Mouse (Mus musculus) fat pad, adult 2 months (tissue): ENCODE measurements around the gene Smlr1.

ENCODE experiments used
- DNase-seq: peaks from one replicate; pipeline ENCODE4 v3.0.0-alpha.2; 2011; ENCODE audit warnings: low read depth, low spot score; ENCODE audit errors: extremely low read depth

Gene Smlr1

DNA sequence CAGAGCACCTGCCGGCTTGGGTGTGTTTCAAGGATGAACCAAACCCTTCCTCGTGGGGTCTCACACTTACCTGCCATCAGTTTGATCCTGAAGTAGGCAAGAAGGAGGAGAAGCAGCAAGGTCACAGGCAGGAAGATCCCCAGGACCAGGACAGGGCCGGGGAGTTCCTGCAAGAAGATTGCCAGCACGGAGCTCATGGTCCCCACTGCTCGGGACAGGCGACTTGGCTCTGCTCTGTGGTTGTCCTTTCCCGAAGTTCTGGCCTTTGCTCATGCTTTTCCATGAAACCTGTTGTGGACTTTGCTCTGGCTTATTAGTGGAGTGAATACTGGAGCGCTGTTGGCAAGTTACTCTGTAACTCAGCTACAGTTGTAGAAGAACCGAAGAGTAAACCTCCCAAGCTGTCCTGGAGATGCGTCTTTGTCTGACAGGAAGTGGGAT lies at the start of gene Smlr1:
Gene Smlr1, minus strand, starts transcription at position 377 of the 441 bp plus-strand sequence.
- no peak for DNase-seq

DNA sequence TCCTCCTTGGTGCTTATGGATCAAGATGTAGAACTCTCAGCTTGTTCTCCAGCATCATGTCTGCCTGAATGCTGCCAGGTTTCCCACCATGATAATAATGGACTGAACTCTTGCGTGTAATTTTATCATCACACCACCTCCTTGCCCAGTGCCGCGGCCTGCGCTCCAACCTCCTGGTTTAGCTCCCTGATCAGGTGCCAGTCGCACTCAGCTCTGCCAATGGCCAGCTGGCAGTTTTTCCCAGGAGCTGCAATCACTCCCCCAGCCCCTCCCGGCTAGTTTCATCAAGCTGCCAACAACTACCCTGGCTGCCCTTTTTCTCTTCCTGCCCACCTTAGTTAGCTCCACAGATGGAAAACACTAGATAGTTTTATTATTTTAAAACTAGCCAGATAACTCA lies 48.8 kb upstream of the Smlr1 start:
- no peak for DNase-seq

DNA sequence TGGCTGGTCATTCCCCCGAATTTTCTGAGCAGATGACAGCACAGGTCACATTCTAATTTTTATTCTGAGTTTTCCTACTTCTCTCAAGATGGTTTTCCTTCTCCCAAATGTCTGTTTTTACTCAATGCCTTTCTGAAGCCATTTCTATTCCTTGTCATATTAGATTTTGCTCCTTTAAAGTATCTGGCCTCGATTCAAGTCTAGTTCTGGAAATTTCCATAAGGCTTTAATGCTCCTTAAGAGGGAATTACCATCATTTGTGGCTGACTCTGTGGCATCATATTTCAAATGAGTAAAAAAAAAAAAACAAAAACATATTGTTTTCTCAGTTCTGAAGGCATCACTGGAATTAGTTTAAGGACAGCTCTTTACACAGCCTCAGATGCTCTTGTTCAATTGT lies 44.0 kb upstream of the Smlr1 start:
- no peak for DNase-seq

DNA sequence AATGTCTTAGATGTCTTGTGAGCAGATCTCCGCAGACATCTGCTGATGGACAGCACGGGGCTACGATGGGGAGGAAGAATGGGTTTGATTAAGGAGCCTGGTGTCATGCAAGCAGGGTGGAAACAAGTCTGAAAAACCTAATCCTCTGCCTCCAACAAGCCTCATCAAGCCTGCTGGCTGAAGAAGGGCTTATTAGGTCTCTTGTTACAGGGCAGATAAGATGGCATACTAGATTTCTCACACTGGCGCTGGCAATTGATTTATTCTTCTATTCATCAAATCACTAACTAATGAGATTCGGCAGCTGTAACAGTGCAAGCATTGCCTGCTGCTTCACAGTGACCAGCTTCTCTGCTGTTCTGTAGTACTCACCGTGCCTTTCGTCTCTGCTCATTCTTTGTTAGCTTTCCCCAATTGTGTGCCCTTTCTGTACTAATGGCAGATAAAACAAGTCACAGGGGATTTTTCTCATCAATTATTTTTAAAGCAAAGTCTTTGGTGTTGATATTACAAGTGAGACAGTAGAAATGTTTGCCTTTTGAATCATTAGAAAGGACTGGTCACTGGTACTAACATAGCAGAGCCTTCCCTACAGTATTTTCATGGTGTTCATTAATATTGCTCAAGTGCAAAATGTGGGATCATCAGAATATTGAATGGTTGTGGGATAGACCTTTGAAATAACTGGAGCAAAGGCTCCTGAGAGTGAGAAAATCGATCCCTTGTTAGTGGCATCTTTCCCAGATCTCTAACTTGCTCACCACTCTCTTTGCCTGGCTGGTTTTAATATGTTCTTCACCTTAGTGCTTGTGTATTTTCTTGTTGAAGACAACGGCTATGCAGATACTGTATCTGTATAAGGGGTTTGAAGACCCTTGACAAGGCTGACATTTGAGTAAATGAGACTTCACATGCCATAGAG lies 35.5 kb upstream of the Smlr1 start:
- DNase-seq = no peak

DNA sequence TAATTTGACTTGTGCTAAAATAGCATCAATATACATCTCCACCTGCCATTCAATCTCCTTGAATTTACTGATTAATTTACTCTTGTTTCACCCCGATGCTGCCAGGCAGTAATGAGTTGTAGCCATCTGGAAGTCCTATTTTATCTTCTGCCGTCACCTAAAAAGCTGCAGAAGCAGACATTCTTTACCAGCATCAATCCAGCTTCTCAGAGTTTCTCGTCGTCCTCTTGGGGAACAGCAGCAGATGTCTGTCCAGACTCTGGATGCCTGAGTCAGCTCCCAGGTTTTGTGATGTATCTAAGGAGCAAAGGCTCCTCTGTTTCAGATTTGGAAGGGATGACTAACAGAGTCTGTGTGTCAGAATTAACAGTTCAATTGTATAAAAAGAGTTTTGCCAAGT lies 16.9 kb upstream of the Smlr1 start:
- no peak for DNase-seq

DNA sequence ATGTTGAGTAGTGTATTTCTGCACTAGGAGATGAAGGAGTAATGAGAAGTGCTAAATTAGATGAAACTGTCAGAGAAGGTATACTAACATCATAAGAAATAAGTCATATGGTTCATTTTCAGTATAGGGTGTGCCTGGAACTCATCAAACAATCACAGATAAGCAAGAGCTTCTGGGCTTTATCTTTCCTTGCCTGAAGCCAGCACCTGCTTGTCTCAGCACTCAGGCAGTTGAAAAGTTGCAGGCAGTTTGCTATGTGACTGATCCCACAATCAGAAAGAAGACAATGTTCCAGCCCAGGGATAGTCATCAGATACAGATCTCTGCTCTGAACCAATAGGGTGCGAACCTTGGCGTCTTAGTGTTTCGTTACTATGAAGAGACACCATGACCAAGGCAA lies 5.0 kb upstream of the Smlr1 start:
- DNase-seq = no peak

DNA sequence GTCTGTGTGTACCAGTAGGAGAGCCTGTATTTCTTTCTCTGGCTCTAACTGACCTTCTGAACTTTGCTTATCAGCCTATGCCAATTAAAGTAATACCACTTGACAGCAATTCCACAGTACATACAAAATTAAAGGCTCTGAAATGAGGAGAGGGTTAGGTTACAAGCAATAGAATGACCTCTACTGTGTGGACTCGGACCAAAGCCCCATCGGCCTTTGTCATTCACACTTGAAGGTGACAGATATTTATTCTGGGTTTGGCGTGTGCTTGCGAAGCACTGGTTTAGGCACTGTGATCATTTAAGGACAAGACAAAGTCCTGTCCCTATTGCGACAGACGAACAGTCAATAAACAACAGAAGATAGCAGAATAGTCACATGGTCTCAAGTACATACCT lies 3.7 kb upstream of the Smlr1 start:
- no peak for DNase-seq

DNA sequence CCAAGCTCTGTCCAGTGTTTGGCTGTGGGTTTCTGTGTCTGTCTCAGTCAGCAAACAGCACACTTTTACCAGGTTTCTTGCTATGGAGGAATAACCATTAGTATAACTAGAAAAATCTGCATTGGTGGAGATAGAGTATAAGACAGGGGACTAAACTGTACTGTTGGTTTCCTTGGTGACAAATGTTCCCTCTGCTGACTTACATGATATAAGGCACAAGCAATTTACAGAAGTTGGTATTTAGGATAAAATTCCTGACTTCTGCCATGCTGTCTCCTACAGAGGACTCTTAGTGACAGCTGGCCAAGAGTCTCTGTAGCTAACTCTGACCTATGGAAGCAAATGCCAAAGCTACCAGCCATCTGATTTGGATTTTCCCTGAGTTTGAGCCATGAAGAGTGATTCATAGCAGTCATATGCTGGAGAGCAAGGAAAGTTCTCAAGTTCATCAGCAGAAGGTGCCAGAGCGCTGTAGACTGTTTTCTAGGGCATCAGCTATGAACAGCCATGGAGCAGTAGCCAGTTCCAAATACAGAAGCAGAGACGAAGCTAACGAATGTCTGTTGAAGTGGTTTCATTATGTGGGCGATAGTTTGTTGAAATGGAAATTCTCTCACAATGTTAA lies 3.2 kb upstream of the Smlr1 start:
- DNase-seq = no peak

DNA sequence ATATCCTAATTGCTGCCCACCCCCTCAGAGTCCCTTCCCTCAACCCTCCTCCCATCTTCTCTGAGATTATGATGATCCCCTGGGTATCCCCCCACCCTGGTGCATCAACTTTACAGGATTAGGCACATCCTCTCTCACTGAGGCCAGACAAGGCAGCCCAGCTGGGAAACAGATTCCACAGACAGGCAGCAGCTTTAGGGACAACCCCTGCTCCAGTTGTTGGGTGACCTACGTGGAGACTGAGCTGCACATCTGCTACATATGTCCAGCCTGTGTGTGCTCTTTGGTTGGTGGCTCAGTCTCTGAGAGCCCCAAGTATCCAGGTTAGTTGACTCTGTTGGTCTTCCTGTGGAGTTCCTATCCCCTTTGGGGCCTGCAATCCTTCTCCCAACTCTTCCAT lies 2.7 kb upstream of the Smlr1 start:
- no peak for DNase-seq

DNA sequence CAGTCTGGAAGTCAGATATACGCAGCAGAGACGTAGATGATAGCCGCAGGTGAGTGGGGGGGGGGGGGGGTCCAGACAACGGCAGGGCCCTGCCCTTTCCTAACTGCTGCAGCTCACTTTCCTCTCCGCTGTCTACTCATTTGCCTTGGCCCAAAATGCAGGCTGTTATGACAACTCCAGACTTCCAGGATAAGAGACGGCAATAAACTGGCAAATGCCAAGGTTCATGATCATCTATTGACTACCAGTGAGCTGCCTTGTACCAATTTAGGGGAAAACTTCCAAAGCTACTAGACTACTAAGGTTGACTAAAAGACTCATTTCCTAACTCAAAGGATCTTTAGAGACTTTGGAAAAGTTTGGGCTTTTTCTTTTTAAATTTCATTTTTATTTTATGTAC lies 554 bp upstream of the Smlr1 start:
- DNase-seq = no peak

DNA sequence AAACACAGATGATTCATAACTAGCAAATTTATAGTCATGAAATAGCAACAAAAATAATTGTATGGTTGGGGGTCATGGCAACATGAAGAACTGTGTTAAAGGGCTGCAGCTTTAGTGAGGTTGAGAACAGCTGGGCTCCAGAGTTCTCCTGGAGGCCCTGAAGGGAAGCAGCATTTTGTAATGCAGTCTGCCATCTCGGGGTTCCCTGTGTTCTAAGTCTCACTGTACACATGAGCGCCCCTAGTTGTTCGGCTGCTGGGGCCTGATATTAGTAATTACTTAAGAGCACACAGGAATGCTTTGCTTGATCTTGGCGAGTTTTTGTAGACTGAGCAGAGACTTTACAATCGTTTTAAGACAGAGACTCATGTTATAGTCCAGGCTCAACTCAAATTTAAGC lies 1.6 kb downstream of the Smlr1 start:
- no peak for DNase-seq

DNA sequence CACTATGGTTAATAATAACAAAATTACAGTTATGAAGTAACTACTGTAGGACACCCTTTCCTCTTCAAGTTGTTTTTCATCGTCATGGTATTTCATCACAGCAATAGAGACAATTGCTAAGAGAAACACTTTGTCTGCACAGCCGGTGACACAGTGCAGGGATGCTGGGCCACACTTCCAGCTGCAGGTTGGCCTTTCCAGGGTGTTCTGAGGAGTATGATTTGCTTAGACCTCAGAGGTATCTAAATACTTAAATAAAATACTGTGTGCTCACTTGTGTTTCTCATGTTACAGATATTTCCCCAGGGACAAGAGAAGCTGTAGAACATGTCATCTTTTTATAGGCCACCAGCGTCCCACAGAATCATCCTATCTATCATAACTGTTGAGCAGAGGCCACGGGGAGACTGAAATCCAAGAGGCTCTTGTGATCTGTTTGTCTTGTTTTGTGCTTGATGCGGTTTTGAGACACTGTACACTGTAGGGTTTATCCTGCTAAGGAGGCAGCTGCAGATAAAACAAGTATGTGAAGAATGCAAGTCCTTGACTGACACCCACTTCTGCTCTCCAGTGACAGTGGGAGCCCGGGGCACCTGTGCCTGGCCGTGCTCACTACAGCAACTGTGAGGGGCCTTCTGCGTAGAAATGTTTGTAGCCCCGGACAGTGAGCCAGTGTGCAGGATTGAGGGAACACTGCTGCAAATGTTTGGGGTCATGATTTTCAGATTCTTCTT lies 2.4 kb downstream of the Smlr1 start:
- DNase-seq = no peak

DNA sequence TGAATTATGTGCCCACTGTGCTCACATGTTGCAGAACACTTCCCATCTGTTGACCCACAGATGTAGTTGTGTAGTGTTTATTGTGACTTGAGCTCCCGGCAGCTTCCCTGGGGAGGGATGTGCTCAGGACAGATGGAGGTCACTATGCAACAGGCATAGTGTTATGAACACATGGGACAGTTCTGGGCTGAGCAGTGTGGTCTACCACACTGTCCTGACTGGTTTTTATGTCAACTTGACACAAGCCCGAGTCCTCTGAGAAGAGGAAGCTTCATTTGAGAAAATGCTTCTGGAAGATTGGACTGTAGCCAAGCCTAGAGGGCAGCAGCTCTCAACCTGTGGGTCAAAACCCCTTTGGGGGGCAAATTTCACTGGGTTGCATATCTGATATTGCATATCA lies 3.0 kb downstream of the Smlr1 start:
- DNase-seq = no peak

DNA sequence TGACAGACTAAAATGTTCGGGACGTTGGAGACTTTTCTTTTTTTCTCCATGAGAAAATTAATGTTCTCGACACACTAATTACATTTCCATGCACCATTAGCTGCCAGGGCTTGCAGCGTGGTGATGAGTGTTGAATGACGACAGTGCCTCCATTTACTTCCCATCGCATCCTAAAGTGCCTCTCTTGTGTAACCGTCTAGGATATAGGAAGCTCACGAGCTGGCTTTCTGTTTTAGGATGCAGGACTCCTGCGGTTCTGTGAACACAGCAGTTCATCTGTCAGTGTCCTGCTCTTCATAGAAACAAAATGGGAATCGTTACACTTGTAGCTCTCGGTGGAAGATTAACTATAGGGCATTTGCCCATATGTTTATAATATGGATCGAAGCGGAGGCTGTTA lies 4.7 kb downstream of the Smlr1 start:
- no peak for DNase-seq

DNA sequence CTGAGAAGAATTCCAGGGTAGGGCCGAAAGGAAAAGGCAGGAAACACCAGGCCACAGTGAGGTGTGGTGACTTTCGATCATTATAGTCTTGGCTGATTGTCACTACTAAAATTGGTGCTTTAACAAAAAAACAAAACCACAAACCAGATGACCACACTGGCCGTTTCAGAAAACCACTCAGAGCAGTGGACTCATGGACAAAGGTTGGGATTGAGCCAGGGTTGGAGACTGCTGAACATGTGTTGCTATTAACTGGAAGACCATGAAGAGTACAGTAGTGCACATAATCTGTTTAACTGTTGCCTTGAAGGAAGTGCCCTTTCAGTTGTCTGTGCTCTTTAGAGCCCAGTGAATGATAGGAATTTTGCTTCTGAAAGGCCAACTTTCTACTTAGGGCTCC lies 8.9 kb downstream of the Smlr1 start:
- no peak for DNase-seq

DNA sequence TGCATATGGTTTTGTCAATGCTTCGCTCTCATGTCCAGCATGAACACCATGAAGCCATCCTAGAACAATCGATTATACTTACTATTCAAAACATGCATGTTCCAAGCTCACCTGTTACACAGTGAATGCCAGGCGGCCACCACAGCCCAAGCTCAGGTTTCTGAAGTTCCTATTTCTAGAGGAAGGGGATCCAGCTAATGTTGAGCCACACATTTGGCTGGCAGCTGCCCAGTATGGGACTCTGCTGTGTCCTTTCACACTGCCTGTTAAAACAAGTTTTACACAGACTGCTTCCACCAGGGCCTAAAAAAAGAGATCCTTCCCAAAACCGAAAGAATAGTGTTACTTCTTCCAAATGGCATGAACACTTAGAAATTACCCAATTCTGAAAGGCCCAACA lies 9.4 kb downstream of the Smlr1 start:
- DNase-seq = no peak

DNA sequence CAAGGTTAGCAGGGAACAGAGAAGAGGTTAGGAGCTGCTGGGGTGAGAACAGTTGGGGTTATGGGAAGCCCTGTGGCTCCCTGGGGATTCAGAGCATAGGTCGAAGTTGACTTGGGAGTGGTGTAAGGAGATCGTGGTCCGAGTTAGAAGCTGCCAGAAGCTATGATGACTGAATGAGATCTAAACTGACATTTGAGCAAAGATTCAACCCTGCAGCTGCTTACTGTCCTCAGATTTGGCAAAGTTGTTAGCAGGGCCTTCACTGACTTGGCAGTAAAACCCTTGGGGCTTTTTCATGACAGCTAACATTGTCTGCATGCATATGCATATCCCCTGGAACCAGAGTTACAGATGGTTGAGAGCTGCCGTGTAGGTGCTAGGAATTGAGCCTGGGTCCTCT lies 9.9 kb downstream of the Smlr1 start:
- no peak for DNase-seq

DNA sequence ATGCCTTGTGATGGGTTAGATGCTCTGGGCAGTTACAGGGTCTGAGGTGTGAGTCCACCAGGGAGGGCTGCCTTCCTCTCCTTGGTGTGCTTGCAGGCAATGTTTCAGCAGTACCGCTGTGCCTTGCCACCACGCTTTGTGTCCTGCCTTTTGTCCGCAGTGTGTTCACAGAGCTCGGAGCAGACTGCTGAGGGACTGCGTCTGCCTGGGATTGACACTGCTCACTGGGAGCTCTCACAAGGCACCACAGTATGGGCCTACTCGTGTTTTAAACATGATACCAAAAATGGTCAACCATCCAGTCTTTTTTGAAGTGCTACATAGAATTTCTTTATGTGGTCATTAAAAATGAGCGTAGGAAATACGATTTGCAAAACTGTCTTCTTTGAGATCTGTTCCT lies 12.3 kb downstream of the Smlr1 start:
- DNase-seq = no peak

DNA sequence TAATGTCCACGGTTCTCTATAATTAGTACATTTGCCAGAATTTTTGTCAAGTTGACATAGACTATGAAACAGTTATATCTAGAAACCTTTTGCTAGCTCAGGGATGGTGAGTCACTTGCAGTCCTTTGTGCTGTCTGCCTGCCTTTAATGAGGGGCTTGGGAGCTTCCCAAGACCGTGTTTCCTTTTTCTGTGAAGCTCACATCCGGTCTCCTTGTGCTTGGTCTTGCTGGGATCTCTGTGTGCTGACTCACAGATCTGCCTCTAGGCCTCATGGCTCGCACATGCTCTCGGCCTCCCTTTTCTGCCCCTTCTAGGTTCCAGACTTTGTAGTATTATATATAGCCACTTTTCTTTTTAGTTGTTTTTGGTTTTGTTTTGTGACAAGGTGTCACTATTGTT lies 15.6 kb downstream of the Smlr1 start:
- no peak for DNase-seq

DNA sequence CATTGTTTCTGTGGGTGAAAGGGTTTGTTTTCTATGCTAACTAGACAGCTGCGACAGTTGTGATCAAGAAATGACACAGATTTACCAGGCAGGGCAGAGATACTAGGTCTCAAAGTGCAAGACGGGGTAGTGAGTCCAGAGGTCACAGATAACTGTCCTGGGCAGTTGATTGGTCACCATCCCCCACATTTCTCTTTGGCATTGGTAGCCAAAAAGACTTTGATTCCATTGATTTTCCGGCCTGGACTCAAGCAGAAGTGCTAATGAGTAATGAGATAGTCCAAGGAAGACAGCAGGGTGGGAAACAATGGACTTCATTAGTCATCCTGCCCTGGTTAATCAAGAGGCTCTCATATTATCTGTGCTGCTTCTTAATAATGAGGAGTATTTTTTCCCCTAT lies 16.1 kb downstream of the Smlr1 start:
- DNase-seq = no peak

DNA sequence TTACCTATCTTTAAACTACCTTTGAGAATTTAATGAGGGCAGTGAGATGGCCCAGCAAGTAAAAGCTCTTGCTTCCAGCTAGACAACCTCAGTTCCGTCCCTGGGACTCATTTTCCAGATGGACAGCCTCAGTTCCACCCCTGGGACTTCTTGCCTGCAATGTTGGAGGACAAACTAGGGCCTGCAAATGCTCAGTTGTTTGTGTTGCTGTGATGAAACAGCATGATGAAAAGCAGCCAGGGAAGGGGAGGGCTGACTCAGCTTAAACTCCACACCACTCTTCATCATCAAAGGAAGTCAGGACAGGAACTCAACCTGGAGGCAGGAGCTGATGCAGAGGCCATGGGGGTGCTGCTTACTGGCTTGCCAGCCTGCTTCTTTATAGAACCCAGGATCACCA lies 22.2 kb downstream of the Smlr1 start:
- DNase-seq = no peak

DNA sequence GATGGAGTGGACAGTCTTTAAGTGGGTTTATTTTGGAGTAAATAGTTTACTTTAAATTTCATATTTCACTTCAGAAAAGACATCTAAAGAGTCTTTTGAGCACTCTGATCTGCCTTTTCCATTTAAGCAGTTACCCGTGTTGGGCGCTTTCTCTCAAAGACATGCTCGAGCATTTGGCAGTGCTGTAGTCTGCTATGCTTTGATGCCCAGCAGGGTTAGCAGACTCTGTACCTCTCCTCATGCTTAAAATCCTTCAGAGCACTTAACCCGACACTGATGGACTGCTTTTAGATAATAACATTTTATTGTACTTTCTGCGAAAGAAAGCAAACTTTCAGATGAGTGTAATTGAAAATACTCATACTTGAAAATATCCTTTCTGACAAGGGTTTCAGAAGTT lies 32.8 kb downstream of the Smlr1 start:
- no peak for DNase-seq
